Mouse (Mus musculus): ENCODE measurements around the gene Paox.
"Not testable (repeated sequence)": the region's sequence is repeated elsewhere in the genome, so short reads cannot be mapped to it uniquely, and the experiment has no call there.

The Paox gene

GRCm38 (mm10) chr7:140121338-140121910 lies 5.8 kb downstream of the Paox start:
- DNase-seq, result no peak

- DNase-seq, result no peak
Observed at GRCm38 (mm10) chr7:140122765-140123164, 7.2 kb downstream of the Paox start.

GRCm38 (mm10) chr7:140124382-140124781 lies 8.8 kb downstream of the Paox start:
- no peak for DNase-seq

- peak; percentile 98 for DNase-seq
Observed at GRCm38 (mm10) chr7:140125278-140126021, 9.9 kb downstream of the Paox start.

GRCm38 (mm10) chr7:140126022-140126350 lies 10.4 kb downstream of the Paox start:
- no peak for DNase-seq

GRCm38 (mm10) chr7:140126934-140127333 lies 11.3 kb downstream of the Paox start:
- DNase-seq, result no peak

- DNase-seq, result no peak
Observed at GRCm38 (mm10) chr7:140127911-140128310, 12.3 kb downstream of the Paox start.

- not testable (repeated sequence) for DNase-seq
Observed at GRCm38 (mm10) chr7:140132184-140132583, 16.6 kb downstream of the Paox start.

- DNase-seq, result not testable (repeated sequence)
Observed at GRCm38 (mm10) chr7:140134033-140134432, 18.4 kb downstream of the Paox start.

- DNase-seq, result no peak
Observed at GRCm38 (mm10) chr7:140135106-140135770, 19.6 kb downstream of the Paox start.

- peak; percentile 97 for DNase-seq
Observed at GRCm38 (mm10) chr7:140137135-140138020, 21.8 kb downstream of the Paox start, which contains the start of gene Mtg1. Mtg1 (plus strand) TSS chr7:140137564.

- DNase-seq, result no peak
Observed at GRCm38 (mm10) chr7:140138021-140138310, 22.4 kb downstream of the Paox start.

- peak; percentile 81 for DNase-seq
Observed at GRCm38 (mm10) chr7:140141350-140141749, 25.8 kb downstream of the Paox start.

- DNase-seq, result no peak
Observed at GRCm38 (mm10) chr7:140144550-140144949, 29.0 kb downstream of the Paox start.

GRCm38 (mm10) chr7:140153383-140153782 lies 37.8 kb downstream of the Paox start:
- peak; percentile 39 for DNase-seq

- no peak for DNase-seq
Observed at GRCm38 (mm10) chr7:140153829-140154217, 38.2 kb downstream of the Paox start.

- DNase-seq, result no peak
Observed at GRCm38 (mm10) chr7:140154218-140154927, 38.8 kb downstream of the Paox start, which contains the start of gene Sprn. Sprn (minus strand) TSS chr7:140154877.

- DNase-seq, result no peak
Observed at GRCm38 (mm10) chr7:140160363-140160762, 44.8 kb downstream of the Paox start.

GRCm38 (mm10) chr7:140164664-140165063 lies 49.1 kb downstream of the Paox start, which contains the start of gene Olfr522:
Olfr522 (minus strand) TSS chr7:140164764.
- DNase-seq, result no peak

GRCm38 (mm10) chr7:140167950-140168349 lies 52.4 kb downstream of the Paox start:
- DNase-seq, result no peak

- no peak for DNase-seq
Observed at GRCm38 (mm10) chr7:140169386-140169785, 53.8 kb downstream of the Paox start.

- no peak for DNase-seq
Observed at GRCm38 (mm10) chr7:140170863-140171262, 55.3 kb downstream of the Paox start.
